Mouse (Mus musculus): ENCODE results near the gene Padi1.

Gene Padi1

DNA sequence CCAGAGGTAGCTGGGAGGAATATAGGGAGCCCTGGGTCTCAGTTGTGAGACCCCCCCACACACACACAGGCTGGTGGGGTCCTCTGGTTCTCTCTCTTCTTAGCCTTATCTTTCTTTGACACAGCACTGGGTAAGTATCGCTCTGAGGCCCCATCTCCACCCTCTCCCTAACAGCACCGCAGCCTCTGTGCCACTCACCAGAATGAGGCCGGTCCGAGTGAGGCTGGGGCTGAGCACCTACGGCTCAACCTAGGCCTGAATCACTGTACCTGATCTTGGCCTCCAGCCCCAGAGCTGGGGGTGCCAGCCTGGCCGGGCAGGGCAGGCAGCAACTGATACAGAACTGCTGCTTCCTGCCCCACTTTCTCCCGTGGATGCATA, 15.2 kb upstream of the Padi1 start:
- no peak for DNase-seq (ENCODE audit: low spot score)

DNA sequence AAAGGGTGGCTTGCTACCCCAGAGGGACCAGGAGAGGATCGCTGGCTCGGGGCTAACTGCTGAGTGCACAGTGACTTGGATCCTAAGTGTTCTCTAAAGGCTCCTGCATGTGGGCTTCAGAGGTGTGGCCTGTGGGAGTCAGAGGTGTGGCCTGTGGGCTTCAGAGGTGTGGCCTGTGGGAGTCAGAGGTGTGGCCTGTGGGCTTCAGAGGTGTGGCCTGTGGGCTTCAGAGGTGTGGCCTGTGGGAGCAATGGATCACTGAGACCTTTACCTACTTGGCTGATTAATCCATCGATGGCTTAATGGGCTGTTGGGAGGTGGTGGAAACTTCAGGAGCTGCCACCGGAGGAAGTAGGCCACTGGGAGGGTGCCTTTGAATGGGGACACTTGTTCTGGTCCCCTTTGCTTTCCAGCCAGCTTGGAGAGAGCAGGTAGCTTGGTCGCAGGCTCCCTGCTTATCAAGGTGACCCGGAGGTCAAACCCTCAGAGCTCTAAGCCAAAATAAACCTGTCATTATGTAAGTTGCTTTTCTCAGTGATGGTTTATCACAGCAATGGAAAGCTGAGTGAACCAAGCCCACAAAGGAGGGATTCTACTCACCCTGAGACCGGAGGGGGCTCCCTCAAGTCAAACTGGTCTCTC, 14.7 kb upstream of the Padi1 start:
- DNase-seq (ENCODE audit: low spot score), result no peak

DNA sequence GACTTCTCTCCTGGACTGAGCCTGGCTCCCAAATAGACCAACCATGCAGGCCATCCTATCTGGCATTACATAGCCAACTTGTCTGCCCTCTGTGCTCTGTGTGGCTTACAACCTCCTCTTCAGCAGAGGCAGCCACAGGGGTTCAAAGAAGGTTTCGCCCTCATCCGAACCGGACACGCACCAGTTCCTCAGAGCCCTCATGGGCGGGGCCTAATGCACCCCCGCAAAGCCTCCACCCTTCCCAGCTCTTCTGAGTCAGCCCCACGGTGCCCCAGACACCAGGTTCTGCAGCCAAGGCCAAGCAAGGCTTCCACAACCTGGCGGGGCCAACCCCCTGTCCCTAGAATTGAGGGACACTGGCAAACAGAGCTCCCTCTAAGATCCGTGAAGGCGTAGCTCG, 13.7 kb upstream of the Padi1 start:
- DNase-seq (ENCODE audit: low spot score), result no peak

DNA sequence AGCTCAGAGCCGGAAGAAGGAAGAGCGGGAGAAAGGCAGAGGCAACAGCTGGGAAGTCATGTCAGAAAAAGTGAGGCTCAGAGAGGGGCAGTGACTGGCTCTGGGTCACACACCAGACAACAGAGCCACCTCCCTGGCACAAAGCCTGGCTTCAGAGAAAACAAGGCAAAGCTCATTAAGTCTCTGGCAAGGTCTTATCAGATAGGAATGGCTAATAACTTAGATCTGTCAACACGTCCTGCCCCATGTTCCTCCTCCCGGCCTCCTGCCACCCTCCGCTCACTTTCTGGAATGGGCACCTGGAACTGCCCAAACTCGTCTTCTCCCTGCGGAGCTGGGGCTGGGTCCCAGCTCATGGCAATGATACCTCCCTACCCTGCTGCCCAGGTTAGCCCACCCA, 12.2 kb upstream of the Padi1 start:
- no peak for DNase-seq (ENCODE audit: low spot score)

DNA sequence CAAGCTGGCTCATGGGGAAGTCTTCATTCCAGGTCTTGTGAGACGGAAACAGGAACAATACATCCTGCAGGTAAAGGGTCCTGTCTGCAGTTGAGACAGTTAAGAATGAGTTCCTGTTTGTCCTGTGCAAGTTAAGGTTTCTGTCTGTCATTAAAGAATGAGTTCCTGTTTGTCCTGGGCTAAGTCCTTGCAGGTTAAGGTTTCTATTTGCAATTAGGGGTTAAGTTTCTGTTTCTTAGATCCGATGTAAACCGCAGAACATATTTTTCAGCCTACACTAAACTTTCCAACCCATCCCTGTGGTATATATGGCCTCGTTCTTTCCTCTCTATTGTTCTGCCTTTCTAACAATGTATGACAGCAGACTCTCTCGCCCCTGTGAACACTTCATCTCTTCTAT, 11.5 kb upstream of the Padi1 start:
- no peak for DNase-seq (ENCODE audit: low spot score)

DNA sequence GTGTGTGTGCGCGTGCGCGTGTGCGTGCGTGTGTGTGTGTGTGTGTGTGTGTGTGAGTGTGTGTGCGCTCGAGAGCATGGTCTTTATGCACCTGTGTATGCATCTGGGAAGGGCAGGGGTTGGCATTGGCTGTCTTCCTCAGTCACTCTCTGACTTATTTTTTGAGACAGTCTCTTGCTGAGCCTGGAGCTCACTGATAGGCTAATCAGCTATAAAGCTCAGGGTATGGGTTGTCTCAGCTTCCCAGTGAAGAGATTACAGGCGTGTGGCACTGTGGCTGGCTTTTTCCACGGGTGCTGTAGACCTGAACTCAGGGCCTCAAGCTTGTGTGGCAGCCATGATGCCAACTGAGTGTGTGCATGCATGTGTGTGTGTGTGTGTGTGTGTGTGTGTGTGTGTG, 9.6 kb upstream of the Padi1 start:
- DNase-seq (ENCODE audit: low spot score), result no peak

DNA sequence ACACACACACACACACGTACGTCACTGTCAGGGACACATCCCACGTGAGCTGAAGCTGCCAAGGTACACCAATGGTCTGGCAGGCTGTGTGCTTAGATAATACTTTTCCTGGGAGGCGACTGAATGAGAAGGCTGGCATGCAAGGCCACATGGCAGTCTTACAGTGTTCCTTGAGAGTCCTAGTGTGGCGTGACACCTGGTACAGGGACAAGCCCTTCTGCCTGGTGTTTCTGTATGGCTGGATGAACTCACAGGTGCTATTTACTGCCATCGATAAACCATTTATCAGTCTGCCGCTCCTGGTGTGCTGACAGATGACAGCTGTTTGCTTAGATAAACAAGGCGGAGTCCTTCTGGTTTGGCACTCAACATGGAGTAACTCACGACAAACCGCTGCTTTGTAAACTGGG, 8.9 kb upstream of the Padi1 start:
- DNase-seq (ENCODE audit: low spot score), result no peak

DNA sequence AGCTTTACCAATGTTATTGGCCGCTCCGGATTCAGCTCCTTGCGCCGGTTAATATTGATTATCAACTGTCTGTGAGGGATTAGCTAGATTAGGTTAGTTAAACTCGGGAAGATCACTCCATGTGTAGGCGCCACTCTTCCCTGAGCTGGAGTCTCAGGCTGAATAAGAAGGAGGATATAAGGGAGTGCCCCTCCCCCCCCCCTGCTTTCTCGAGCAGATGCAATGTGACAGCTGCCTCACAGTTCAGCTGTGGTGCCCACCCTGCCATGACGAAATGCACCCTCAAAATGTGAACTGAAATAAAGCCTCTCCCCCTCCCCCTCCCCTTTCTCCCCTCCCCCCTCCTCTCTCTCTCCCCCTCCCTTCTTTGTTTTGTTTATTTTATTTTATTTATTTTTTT, 8.0 kb upstream of the Padi1 start:
- no peak for DNase-seq (ENCODE audit: low spot score)

DNA sequence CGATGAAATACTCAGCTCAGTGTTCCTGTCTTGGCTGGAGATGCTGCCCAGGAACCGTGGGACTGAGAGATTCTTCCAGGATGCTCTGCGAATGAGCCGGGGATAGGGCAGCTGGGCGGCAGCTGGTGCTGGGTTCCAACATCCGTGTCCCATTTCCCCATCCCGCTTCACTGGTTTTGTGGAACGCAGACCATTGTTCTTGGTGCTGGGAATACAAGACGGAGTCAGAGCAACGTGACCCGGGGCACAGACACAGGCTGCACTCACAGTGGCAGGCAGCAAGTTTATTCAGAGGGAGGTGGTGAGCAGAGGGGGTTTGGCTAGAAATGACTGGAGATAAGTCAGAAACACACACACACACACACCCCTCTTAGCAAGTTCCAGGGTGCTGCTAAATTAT, 3.7 kb upstream of the Padi1 start:
- no peak for DNase-seq (ENCODE audit: low spot score)

DNA sequence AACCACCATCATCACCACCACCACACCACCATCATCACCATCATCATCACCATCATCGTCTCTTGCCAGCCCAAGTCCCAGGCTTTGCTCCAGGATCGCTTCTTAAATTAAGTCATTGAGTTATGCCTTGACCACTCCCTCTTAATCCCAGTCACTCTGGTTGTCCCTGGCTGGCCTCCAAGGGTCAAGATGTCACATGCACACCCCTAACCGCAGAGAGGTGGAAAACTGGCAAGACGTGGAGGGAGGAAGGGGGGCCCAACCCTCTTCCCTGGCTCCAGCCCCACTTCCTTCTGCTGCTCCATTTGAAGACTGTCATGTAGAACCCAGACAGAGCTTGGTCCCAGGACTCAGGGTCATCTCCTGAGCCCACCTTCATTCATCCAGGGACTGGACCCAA, 587 bp downstream of the Padi1 start:
- DNase-seq (ENCODE audit: low spot score), result no peak

DNA sequence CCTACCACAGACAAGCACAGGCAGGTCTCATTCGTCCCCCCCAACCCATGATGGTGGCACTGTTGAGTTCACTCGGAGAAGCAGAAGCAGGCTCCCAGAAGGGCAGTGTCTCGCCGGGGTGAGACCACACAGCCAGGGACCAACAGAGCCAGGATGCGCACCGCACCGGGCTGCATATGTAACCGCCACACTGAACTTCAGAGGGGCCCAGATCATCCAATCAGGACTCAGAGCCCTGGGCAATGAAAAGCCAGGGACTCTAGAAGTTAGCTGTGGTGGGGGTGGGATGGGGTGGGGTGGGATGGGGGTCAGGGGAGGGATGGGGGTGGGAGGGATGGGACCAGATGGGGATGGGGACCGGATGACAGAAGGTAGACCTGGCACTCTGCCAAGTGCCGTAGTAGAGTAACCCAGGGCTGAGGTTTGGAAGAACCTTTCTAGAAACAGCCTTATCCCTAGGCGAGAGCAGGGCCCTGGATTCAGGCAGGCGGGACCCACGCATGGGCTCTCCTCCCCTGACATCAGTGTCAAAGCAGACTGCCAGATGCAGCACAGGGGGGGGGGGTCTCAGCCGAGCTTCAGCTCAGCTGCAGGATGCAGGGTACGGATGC, 1.8 kb downstream of the Padi1 start:
- DNase-seq (ENCODE audit: low spot score), result no peak

DNA sequence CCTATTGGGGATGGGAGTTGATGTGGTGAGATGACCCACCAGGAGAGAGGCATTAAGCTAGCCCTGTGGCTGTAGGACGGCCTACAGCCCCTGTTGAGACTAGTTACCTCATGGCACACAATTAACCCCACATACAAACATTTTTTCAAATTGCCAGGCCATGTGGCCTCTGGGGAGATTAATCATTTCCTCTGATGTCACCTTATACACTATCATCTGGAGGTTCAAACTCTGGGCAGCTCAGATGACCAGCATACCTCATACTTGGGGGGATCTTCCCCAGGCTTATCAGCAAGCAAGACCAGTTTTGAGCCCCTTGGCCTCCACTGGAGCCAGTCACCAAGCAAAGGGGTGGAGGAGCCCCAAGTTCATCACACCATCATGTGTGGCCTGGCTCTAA, 2.7 kb downstream of the Padi1 start:
- DNase-seq (ENCODE audit: low spot score), result no peak

DNA sequence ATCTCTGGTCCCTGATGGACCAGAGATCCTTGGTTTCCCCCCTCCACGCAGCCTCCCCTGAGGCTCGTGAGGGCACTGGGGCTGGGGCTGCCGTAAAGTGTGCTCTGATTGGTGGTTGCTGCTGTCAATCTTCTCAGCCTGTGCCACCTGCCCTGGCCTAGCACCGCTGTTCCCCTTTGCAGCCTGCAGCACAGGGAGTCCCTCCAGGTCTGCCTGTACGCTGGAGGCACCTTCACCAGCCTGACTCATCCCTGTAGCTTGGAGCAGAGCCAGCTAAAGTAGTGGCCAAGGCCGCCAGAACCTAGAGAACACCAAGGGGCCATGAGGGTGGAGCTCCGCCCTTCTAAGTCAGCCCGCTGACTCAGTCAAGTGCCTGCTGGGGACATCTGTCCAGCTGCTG, 7.7 kb downstream of the Padi1 start:
- DNase-seq (ENCODE audit: low spot score), result no peak

DNA sequence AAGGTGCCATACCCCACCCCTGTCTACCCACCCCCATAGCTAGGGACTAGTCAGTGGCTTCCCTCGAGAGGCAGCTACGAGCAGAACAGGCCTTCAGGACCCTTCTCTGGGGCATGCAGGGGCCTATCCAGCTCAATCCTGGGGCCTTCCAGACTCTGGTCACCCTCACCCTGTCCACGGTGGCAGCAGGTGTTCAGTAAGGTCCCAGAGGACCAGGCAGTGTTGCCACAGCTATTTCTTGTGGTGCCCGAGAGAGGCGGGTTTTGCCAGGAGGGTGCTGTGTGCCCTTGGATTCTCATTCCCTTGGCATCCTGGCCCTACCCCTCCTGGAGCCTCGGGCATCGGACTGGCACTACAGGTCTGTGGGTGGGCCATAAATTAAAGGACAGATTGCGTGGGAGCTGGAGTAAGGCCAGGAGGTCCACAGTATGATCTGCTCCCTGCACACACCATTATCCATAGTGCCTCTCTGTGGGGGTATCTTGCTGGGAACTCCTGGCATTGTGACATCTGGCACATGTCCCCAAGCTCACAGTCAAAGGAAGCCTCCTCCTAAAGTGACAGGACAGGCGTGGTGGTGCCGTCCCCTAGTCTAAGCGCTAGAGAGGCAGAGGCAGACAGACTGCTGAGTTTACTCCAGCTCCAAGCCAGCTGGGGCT, 9.2 kb downstream of the Padi1 start:
- DNase-seq (ENCODE audit: low spot score), result no peak

DNA sequence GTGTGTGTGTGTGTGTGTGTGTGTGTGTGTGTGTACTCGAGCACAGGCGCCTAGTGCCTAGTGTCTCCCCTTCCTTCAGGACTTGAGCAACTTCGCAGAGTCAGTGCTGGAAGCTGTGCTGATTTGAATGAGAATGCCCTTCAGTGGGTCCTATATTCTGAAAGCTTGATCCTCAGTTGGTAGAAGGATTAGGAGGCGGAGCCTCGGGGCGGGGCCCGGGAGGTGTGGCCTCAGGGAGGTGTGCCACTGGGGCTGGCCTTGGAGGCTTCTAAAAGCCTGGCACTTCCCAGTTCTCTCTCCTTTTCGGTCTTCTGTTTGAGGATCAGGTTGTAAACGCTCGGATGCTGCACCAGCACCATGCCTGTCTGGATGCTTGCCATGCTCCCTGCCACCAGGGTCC, 9.9 kb downstream of the Padi1 start:
- DNase-seq (ENCODE audit: low spot score), result no peak

DNA sequence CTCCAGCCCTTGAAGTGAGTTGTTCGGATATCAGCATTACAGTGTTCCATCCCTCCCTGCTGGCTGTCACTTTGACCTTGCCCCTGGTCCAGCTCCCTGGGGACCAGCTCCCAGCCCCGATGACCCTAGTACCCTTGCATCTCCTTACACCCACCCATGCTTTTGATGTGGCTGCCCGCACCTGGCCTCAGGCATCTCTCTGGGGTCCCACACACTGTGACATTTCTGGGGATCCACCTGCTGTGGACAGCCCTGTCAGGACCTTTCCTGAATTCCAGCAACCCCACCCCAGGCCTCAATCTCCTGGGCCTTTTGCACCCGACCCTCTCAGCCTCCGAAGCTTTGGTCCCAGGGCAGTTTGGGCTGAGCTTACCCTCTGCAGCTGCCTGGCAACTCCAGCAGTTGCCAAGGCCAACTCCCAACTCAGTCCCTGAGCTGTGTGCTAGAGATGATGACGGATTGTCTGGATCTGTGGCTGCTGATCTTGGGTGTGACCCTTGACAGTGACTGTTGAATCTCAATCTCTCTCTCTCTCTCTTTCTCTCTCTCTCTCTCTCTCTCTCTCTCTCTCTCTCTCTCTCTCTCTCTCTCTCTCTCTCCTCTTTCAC, 11.1 kb downstream of the Padi1 start:
- DNase-seq (ENCODE audit: low spot score), result no peak

DNA sequence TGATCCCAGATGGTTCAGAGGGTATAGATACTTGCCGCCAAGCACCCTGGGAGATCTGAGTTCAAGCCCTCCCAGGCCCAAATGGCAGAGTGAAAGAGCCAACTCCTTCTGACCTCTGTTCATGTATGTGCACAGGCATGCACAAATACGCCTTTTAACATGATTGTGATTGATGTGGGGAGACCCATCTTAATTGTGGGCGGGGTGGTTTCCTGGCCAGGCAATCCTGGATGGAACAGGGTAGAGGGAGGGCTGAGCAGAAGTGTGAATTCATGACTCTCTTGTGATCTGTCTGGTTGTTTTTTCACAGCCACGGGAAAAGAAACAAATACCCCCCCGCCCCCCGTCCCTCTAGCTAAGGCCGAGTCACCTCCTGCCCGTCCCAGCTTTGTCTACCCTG, 12.8 kb downstream of the Padi1 start:
- peak; percentile 56 for DNase-seq (ENCODE audit: low spot score)

DNA sequence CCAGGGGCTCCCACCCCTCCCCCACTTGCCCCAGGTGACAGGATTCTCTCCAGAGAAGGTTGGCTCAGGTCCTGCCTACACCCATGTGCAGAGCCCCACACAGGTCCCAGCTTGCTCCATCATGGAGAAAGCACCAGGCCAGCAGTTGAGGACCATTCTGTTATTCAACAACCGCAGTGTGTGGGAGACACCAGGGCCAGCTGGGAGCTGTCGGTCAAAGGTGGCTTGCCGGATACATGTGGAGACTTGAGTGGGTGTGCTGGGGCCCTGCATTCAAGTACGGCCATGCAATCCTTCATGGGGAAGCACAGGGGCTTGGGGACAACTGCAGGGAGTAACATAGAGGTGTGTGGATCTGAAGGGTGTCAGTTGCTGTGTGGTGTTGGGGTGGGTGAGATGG, 13.8 kb downstream of the Padi1 start:
- DNase-seq (ENCODE audit: low spot score), result no peak

DNA sequence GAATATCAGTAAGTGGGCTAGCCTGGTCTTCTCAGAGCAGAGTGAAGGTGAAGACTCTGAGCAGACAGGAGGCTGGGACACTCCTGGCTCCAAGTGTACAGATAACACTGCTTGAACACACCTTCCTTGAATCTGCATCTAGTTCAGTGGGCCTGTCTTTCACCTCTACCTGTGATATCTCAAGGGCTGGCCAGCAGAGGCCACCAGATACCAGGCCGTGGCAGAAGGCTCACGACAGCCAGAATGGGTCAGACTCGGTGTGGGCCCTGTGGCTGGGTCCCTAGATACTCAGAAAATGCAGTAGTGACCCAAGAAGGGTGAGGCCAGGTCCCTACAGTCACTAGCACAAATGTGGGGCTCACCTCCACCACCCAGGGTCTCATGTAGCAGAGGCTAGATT, 18.3 kb downstream of the Padi1 start:
- DNase-seq (ENCODE audit: low spot score), result no peak

DNA sequence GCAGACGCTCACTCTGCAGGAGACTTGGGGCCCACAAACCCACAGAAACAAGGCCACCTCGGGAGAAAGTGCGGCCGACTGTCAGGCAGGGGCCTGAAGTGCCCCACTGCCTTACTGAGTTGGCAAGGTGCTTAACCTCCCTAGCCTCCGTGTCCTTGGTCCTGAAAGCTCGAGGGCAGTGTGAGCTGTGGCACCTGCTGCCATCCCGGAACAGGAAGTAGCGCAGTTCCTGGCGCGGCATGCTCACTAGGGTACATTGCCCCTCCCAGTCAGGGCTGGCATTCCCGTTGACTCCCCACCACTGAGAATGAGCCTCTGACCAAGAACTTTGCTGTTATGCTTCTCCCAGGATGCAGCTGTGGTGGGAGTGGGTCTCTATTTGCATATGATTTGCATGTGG, 19.6 kb downstream of the Padi1 start:
- DNase-seq (ENCODE audit: low spot score), result no peak

DNA sequence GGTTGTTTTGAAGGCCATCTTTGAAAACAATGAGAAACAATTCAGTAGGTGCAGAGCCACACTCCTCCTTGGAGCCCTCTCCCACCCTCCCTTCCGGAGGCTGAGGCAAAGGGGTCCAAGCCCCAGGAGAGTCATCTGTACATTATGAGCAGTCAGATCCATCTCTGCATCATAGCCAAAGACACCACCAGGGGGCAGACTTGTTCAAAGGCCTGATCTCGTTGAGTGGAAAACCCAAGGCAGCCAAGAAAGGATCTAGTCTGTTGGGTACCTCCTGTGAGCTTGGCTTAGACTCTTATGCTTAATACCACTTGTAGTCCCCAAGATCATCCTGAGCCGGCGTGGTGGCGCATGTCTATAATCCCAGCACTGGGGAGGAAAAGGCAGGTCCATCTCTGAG, 23.6 kb downstream of the Padi1 start:
- DNase-seq (ENCODE audit: low spot score), result peak; percentile 61

DNA sequence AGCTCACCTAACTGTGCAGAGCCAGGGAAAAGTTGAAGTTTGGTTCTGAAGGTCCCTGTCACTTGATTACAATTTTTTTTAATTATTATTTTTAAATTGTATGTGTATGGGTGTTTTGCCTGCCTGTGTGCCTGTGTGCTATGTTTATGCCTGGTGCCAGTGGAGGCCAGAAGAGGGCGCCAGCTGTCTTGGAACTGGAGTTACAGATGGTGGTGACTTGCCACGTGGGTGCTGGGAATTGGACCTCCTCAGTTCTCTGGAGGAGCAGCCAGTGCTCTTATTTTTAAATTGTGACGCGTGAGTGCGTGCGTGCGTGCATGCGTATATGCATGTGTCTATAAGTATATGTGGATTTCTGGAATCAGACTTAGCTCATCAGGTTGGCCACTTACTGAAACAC, 28.2 kb downstream of the Padi1 start:
- DNase-seq (ENCODE audit: low spot score), result no peak

Measured in T-cell, adult 2 months (primary cell).